Mouse (Mus musculus) stomach, postnatal 0 days (tissue): ENCODE measurements around the gene Insc.

ENCODE experiments used
- CTCF ChIP-seq: IDR thresholded peaks from 2 replicates; pipeline ENCODE4 v1.5.1; 2016; ENCODE audit warnings: antibody characterized with exemption, low read depth, mild to moderate bottlenecking, moderate library complexity
- EP300 ChIP-seq: optimal IDR thresholded peaks from 2 replicates; pipeline ENCODE3; 2016; ENCODE audit warnings: antibody characterized with exemption

- TF ChIP-seq EP300, result no peak
- TF ChIP-seq CTCF, result no peak
These were observed 23.0 kb downstream of the Insc start for GRCm38 (mm10) chr7:114766523-114766922.
